Mouse (Mus musculus) MEL (cell line): ENCODE data around the gene Rbms3. TPM values are rescaled to one million over a fixed set of nuclear protein-coding genes. Genes with fewer than 3 reads are reported as not detected.

Experiments used
- DNase-seq: peaks from one replicate; pipeline ENCODE4 v3.0.0; 2011; ENCODE audit warnings: low read depth, low spot score
- H3K27ac ChIP-seq: 2 replicates; pipeline ENCODE4 v1.5.1; 2012; ENCODE audit warnings: low read depth, mild to moderate bottlenecking, control low read depth, low read length, moderate library complexity; ENCODE audit not compliant: control insufficient read depth
- H3K27me3 ChIP-seq, 2 experiments: fragments of 150-350 bp in 1 of 2; sonication (generic) in 1 of 2; 2 replicates each; pipeline ENCODE4 v1.6.1; 2012; ENCODE audit warnings: low read length in 2 of 2, mild to moderate bottlenecking in 2 of 2, improper control_type of control experiment in 1 of 2, moderate library complexity in 1 of 2; ENCODE audit not compliant: insufficient read depth in 2 of 2, control insufficient read depth in 1 of 2
- H3K36me3 ChIP-seq, 2 experiments: 2 replicates each; pipeline ENCODE4 v1.6.1; 2012 to 2014; ENCODE audit warnings: low read length in 2 of 2, improper control_type of control experiment in 1 of 2, inconsistent platforms in 1 of 2, mild to moderate bottlenecking in 1 of 2; ENCODE audit not compliant: insufficient read depth in 2 of 2, control insufficient read depth in 1 of 2
- H3K4me1 ChIP-seq, 2 experiments: fragments of 150-350 bp in 1 of 2; sonication (generic) in 1 of 2; 2 replicates each; pipeline ENCODE4 v1.6.1; 2012; ENCODE audit warnings: low read length in 2 of 2, improper control_type of control experiment in 1 of 2, mild to moderate bottlenecking in 1 of 2; ENCODE audit not compliant: insufficient read depth in 2 of 2, control insufficient read depth in 1 of 2
- H3K4me3 ChIP-seq, 2 experiments: fragments of 150-350 bp in 1 of 2; sonication (generic) in 1 of 2; 2 replicates each; pipeline ENCODE4 v1.5.1; 2012; ENCODE audit warnings: low read depth in 2 of 2, low read length in 2 of 2, mild to moderate bottlenecking in 2 of 2, moderate library complexity in 2 of 2, control low read depth in 1 of 2, improper control_type of control experiment in 1 of 2; ENCODE audit not compliant: control insufficient read depth in 1 of 2, insufficient read depth in 1 of 2
- H3K79me2 ChIP-seq: 2 replicates; pipeline ENCODE4 v1.6.1; 2012; ENCODE audit warnings: mild to moderate bottlenecking, low read length, moderate library complexity; ENCODE audit not compliant: control insufficient read depth, poor library complexity, insufficient read depth
- H3K9ac ChIP-seq: 2 replicates; pipeline ENCODE4 v1.6.1; 2012; ENCODE audit warnings: low read depth, mild to moderate bottlenecking, control low read depth, low read length, moderate library complexity; ENCODE audit not compliant: control insufficient read depth, poor library complexity, severe bottlenecking
- H3K9me3 ChIP-seq: fragments of 150-350 bp; sonication (generic); replicated peaks from 2 replicates; pipeline ENCODE4 v1.6.1; 2012; ENCODE audit warnings: mild to moderate bottlenecking, low read length, improper control_type of control experiment, moderate library complexity; ENCODE audit not compliant: insufficient read depth
- BHLHE40 ChIP-seq: IDR thresholded peaks from 2 replicates; pipeline ENCODE4 v1.6.1; 2012; ENCODE audit warnings: low read depth, mild to moderate bottlenecking, inconsistent platforms, low read length, improper control_type of control experiment, borderline replicate concordance
- CHD2 ChIP-seq: IDR thresholded peaks from 2 replicates; pipeline ENCODE4 v1.6.1; 2011; ENCODE audit warnings: low read length, improper control_type of control experiment
- E2F4 ChIP-seq: IDR thresholded peaks from 2 replicates; pipeline ENCODE4 v1.6.1; 2011; ENCODE audit warnings: low read depth, low read length, improper control_type of control experiment, borderline replicate concordance
- ELF1 ChIP-seq: IDR thresholded peaks from 2 replicates; pipeline ENCODE4 v1.6.1; 2014; ENCODE audit warnings: low read depth, mild to moderate bottlenecking, inconsistent platforms, low read length, improper control_type of control experiment, moderate library complexity
- ETS1 ChIP-seq: IDR thresholded peaks from 2 replicates; pipeline ENCODE4 v1.6.1; 2012; ENCODE audit warnings: low read depth, mild to moderate bottlenecking, inconsistent platforms, low read length, improper control_type of control experiment, moderate library complexity
- GATA1 ChIP-seq: IDR thresholded peaks from 2 replicates; pipeline ENCODE4 v1.6.1; 2011; ENCODE audit warnings: low read depth, low read length, improper control_type of control experiment
- JUND ChIP-seq: IDR thresholded peaks from 2 replicates; pipeline ENCODE4 v1.6.1; 2011; ENCODE audit warnings: low read depth, mild to moderate bottlenecking, improper control_type of control experiment, low read length
- MAZ ChIP-seq: IDR thresholded peaks from 2 replicates; pipeline ENCODE4 v1.6.1; 2012; ENCODE audit warnings: low read depth, mild to moderate bottlenecking, inconsistent platforms, low read length, improper control_type of control experiment
- MXI1 ChIP-seq: IDR thresholded peaks from 2 replicates; pipeline ENCODE4 v1.6.1; 2011; ENCODE audit warnings: mild to moderate bottlenecking, low read depth, low read length, improper control_type of control experiment
- NELFE ChIP-seq: IDR thresholded peaks from 2 replicates; pipeline ENCODE4 v1.6.1; 2011; ENCODE audit warnings: low read depth, low read length, improper control_type of control experiment
- NRF1 ChIP-seq: IDR thresholded peaks from 2 replicates; pipeline ENCODE4 v1.6.1; 2014; ENCODE audit warnings: low read depth, mild to moderate bottlenecking, inconsistent platforms, low read length, improper control_type of control experiment, moderate library complexity; ENCODE audit not compliant: poor library complexity, insufficient read depth, severe bottlenecking
- POLR2AphosphoS2 ChIP-seq: IDR thresholded peaks from 2 replicates; pipeline ENCODE4 v1.6.1; 2011; ENCODE audit warnings: low read length, improper control_type of control experiment
- POLR2AphosphoS5 ChIP-seq: IDR thresholded peaks from 2 replicates; pipeline ENCODE4 v1.6.1; 2012; ENCODE audit warnings: low read depth, borderline replicate concordance, mild to moderate bottlenecking, inconsistent platforms, low read length, moderate library complexity, mixed read lengths
- RAD21 ChIP-seq: IDR thresholded peaks from 2 replicates; pipeline ENCODE4 v1.6.1; 2011; ENCODE audit warnings: mild to moderate bottlenecking, low read depth, low read length, improper control_type of control experiment
- RCOR1 ChIP-seq: IDR thresholded peaks from 2 replicates; pipeline ENCODE4 v1.6.1; 2012; ENCODE audit warnings: low read depth, mild to moderate bottlenecking, inconsistent platforms, low read length, improper control_type of control experiment
- SIN3A ChIP-seq: IDR thresholded peaks from 2 replicates; pipeline ENCODE4 v1.6.1; 2012; ENCODE audit warnings: low read length, improper control_type of control experiment, inconsistent platforms
- SMC3 ChIP-seq: IDR thresholded peaks from 2 replicates; pipeline ENCODE4 v1.6.1; 2011; ENCODE audit warnings: low read depth, low read length, improper control_type of control experiment
- TAL1 ChIP-seq: IDR thresholded peaks from 2 replicates; pipeline ENCODE4 v1.6.1; 2012; ENCODE audit warnings: mild to moderate bottlenecking, inconsistent platforms, low read length, moderate library complexity, mixed read lengths
- TBP ChIP-seq: IDR thresholded peaks from 2 replicates; pipeline ENCODE4 v1.8.0; 2011; ENCODE audit warnings: low read depth, low read length, improper control_type of control experiment
- TCF12 ChIP-seq: IDR thresholded peaks from 2 replicates; pipeline ENCODE4 v1.6.1; 2014; ENCODE audit warnings: low read depth, mild to moderate bottlenecking, inconsistent platforms, low read length, improper control_type of control experiment, moderate library complexity
- UBTF ChIP-seq: IDR thresholded peaks from 2 replicates; pipeline ENCODE4 v1.6.1; 2012; ENCODE audit warnings: low read depth, mild to moderate bottlenecking, inconsistent platforms, low read length, improper control_type of control experiment, moderate library complexity, borderline replicate concordance; ENCODE audit not compliant: insufficient read depth
- USF1 ChIP-seq: IDR thresholded peaks from 2 replicates; pipeline ENCODE4 v1.6.1; 2014; ENCODE audit warnings: low read depth, mild to moderate bottlenecking, inconsistent platforms, low read length, improper control_type of control experiment, moderate library complexity
- ZKSCAN1 ChIP-seq: IDR thresholded peaks from 2 replicates; pipeline ENCODE4 v1.6.1; 2012; ENCODE audit warnings: low read depth, mild to moderate bottlenecking, inconsistent platforms, low read length, improper control_type of control experiment, moderate library complexity
- ZNF384 ChIP-seq: IDR thresholded peaks from 2 replicates; pipeline ENCODE4 v1.6.1; 2012; ENCODE audit warnings: low read depth, mild to moderate bottlenecking, inconsistent platforms, low read length, improper control_type of control experiment
- polyA plus RNA-seq, 2 experiments: library from polyadenylated mRNA; stranded (reverse) in 1 of 2; unstranded in 1 of 2; fragments of >175 nt in 1 of 2; fragments of >200 nt in 1 of 2; gene quantifications; 2 replicates each; pipeline versions ENCODE4 v1.2.1 to v1.2.4; 2012; ENCODE audit warnings: low replicate concordance in 2 of 2, low read depth in 1 of 2; ENCODE audit not compliant: insufficient read length in 2 of 2, insufficient read depth in 1 of 2, missing spikeins in 1 of 2
- total RNA-seq: library from RNA; depleted of rRNA; stranded (reverse); fragments of 300-350 nt; gene quantifications from 2 replicates; pipeline ENCODE4 v1.2.3, GENCODE M21; 2012

The Rbms3 gene
- total and polyA plus RNA-seq, 3 experiments, result not detected

DNA sequence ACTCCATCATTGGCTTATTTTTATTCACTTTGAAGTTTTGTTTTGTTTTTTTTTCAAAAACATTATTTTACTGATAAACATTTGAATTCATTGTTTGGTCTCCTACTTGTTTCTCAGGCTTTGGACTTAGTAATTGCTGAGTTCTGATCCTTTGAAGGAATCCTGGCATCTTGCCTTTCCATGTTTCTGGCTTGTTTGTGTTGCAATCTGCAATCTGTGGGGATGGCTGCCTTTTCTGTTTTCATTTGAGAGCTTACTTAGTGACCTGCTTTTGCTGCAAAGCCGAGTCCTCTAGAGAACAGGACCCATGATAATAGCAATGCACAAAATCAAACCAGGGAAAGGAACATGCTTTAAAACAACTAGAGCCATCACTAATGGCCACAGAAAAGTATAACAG lies 969.8 kb downstream of the Rbms3 start:
- TF ChIP-seq USF1 (no peak), NRF1 (no peak), POLR2AphosphoS2 (no peak), RCOR1 (no peak), JUND (no peak), ZKSCAN1 (no peak), MXI1 (no peak), UBTF (no peak), E2F4 (no peak), MAZ (no peak), TAL1 (no peak), ZNF384 (no peak), SIN3A (no peak), GATA1 (no peak)
- Histone ChIP-seq H3K9ac (no peak overlapping the region), H3K36me3 (no peaks in the 10 kb centered on the region), H3K27ac (no peak overlapping the region), H3K27me3 (no peaks in the 10 kb centered on the region), H3K4me3 (no peak overlapping the region), H3K4me1 (no peaks in the 10 kb centered on the region), H3K79me2 (no peaks in the 10 kb centered on the region), H3K9me3 (no peaks in the 10 kb centered on the region)
- DNase-seq, result no peak

DNA sequence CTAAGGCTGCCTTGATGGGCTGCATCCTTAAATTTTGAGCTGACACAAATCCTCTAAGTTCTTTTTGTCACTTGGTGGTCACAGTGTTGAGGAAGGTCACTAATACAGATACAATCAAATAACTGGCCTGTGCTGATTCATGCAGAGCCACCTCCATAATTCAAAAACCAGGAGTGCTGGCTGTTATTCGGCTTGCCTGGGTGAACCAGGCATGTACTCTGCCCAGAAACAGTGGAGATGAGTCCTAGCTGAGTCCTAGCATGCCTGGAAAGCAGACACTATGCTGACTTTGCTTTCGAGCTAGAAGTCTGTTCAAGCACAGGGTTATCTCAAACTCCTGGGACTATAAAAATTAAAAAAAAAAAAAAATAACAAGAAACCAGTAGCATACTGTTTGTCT lies 972.6 kb downstream of the Rbms3 start:
- no peaks in the 10 kb centered on the region for H3K27me3 ChIP-seq
- TF ChIP-seq TCF12, result no peak
- no peak for TF ChIP-seq NRF1
- no peak for TF ChIP-seq UBTF
- TF ChIP-seq NELFE, result no peak
- TF ChIP-seq SIN3A, result no peak
- TF ChIP-seq SMC3, result no peak
- TF ChIP-seq POLR2AphosphoS2, result no peak
- TF ChIP-seq TBP, result no peak
- no peak for TF ChIP-seq ETS1
- TF ChIP-seq GATA1, result no peak
- no peak for TF ChIP-seq USF1
- TF ChIP-seq JUND, result no peak
- TF ChIP-seq ELF1, result no peak
- TF ChIP-seq CHD2, result no peak
- TF ChIP-seq TAL1, result no peak
- no peak for TF ChIP-seq POLR2AphosphoS5
- TF ChIP-seq BHLHE40, result no peak
- TF ChIP-seq RAD21, result no peak
- no peak overlapping the region for H3K4me3 ChIP-seq
- no peaks in the 10 kb centered on the region for H3K9me3 ChIP-seq
- no peaks in the 10 kb centered on the region for H3K4me1 ChIP-seq
- H3K79me2 ChIP-seq, result no peaks in the 10 kb centered on the region
- H3K27ac ChIP-seq, result no peak overlapping the region
- H3K9ac ChIP-seq, result no peak overlapping the region
- no peaks in the 10 kb centered on the region for H3K36me3 ChIP-seq
- DNase-seq, result no peak
